38 mouse cellular contexts compared by ENCODE assay signal in genomic region chr5:107708124-107708797, GRCm38 (mm10). TPM values are rescaled to one million over a fixed set of nuclear protein-coding genes. Genes with fewer than 3 reads are reported as not detected.
A peak's percentile ranks its signal among the peaks of the same experiment; 100 is the strongest.
DNase-seq lines count a peak whose midpoint lies in the region; ATAC-seq and TF ChIP-seq lines count a peak whose summit lies in the region.
"Had no signal": no experiment of that assay in that cellular context is flagged by ENCODE, and none has a peak within 500 bp of the region (broad histone marks: within the 10 kb centered on the region; RNA-seq: fewer than 3 reads in every experiment).

No protein-coding gene starts in this region.

- H3K4me2 ChIP-seq in hindbrain, embryonic 12.5 days (replicated peaks): no peak overlapping the region
- H3K4me2 ChIP-seq: forebrain, embryonic 15.5 days; heart, embryonic 15.5 days; hindbrain, embryonic 13.5 days; kidney, embryonic 15.5 days; limb, embryonic 13.5 days; liver, embryonic 11.5 days; lung, embryonic 15.5 days; midbrain, embryonic 11.5 days had no signal

- no peaks in the 10 kb centered on the region for H3K9me3 ChIP-seq in MEL (replicated peaks; ENCODE audit: insufficient read depth, low read length)
- H3K9me3 ChIP-seq in hindbrain, embryonic 12.5 days (replicated peaks): no peaks in the 10 kb centered on the region
- H3K9me3 ChIP-seq: forebrain, embryonic 15.5 days; heart, embryonic 10.5 days; heart, embryonic 15.5 days; hindbrain, embryonic 13.5 days; kidney, embryonic 15.5 days; limb, embryonic 13.5 days; lung, embryonic 15.5 days had no signal

- peaks cover 0 to 6% of the 10 kb centered on the region in 2 experiments; a peak in 2 of 4 replicates for H3K36me3 ChIP-seq in MEL (ENCODE audit: control insufficient read depth in 1 of 2, insufficient read depth in 2 of 2, low read length in 2 of 2)
- no peaks in the 10 kb centered on the region for H3K36me3 ChIP-seq in hindbrain, embryonic 12.5 days
- H3K36me3 ChIP-seq: forebrain, embryonic 15.5 days; heart, embryonic 10.5 days; heart, embryonic 15.5 days; hindbrain, embryonic 13.5 days; kidney, embryonic 15.5 days; limb, embryonic 13.5 days; lung, embryonic 15.5 days had no signal

- peak; percentile 32 to 46; a peak in 3 of 4 replicates for TF ChIP-seq EP300 in MEL (IDR thresholded peaks at IDR 0.05; ENCODE audit: low read depth in 1 of 2, low read length in 2 of 2)

- no peaks in the 10 kb centered on the region; a peak in 1 of 4 replicates for H3K4me1 ChIP-seq in MEL (ENCODE audit: control insufficient read depth in 1 of 2, insufficient read depth in 2 of 2, low read length in 2 of 2)
- no peaks in the 10 kb centered on the region for H3K4me1 ChIP-seq in hindbrain, embryonic 12.5 days
- H3K4me1 ChIP-seq: forebrain, embryonic 15.5 days; heart, embryonic 10.5 days; heart, embryonic 15.5 days; hindbrain, embryonic 13.5 days; kidney, embryonic 15.5 days; limb, embryonic 13.5 days had no signal

- no peak for TF ChIP-seq CTCF in MEL (IDR thresholded peaks at IDR 0.05 in 2 of 3, conservative IDR thresholded peaks at IDR 0.05 in 1 of 3; ENCODE audit: control insufficient read depth in 1 of 3, insufficient read depth in 1 of 3, low read depth in 2 of 3, low read length in 3 of 3, poor library complexity in 1 of 3, severe bottlenecking in 1 of 3)

- no peaks in the 10 kb centered on the region for H3K79me2 ChIP-seq in MEL (ENCODE audit: control insufficient read depth, insufficient read depth, low read length, poor library complexity)

- WGBS in hindbrain, embryonic 12.5 days: 94% methylated on average over 8 of the region's 8 CpGs

- peak; percentile 51 to 58 for DNase-seq in B cell, adult 2 months
- peak; percentile 68 for DNase-seq in MEL (ENCODE audit: low read depth, low spot score)
- DNase-seq in spleen, adult 12 weeks (ENCODE audit: low spot score): no peak
- no peak for DNase-seq in lung, postnatal 36 days
- DNase-seq: adrenal gland, postnatal 14 days; cerebellum, adult 11-12 months; cerebellum, postnatal 10 days; kidney, adult 18-20 months; kidney, postnatal 36 days; retina, postnatal 1 day; right cerebral cortex, postnatal 25 days; spleen, adult 18-20 months; thymus, adult 18-20 months; thymus, postnatal 25 days had no signal

- H3K9ac ChIP-seq in MEL (ENCODE audit: control insufficient read depth, low read depth, low read length, poor library complexity, severe bottlenecking): no peak overlapping the region
- H3K9ac ChIP-seq in hindbrain, embryonic 12.5 days: no peak overlapping the region
- H3K9ac ChIP-seq: forebrain, embryonic 15.5 days; heart, embryonic 15.5 days; hindbrain, embryonic 13.5 days; kidney, embryonic 15.5 days; limb, embryonic 13.5 days; lung, embryonic 15.5 days had no signal

- H3K27me3 ChIP-seq in MEL (ENCODE audit: control insufficient read depth in 1 of 2, insufficient read depth in 2 of 2, low read length in 2 of 2): peaks cover 0 to 3% of the 10 kb centered on the region in 2 experiments; a peak in 2 of 4 replicates
- H3K27me3 ChIP-seq in hindbrain, embryonic 12.5 days: 0 out of 2 replicates have a peak, but pooled peaks cover 5% of the 10 kb centered on the region
- H3K27me3 ChIP-seq: forebrain, embryonic 15.5 days had no signal

- no peak for TF ChIP-seq RAD21 in MEL (IDR thresholded peaks at IDR 0.05; ENCODE audit: low read depth, low read length)

- no peak overlapping the region for H3K27ac ChIP-seq in MEL (ENCODE audit: control insufficient read depth, low read depth, low read length)
- H3K27ac ChIP-seq in hindbrain, embryonic 12.5 days: no peak overlapping the region
- H3K27ac ChIP-seq: forebrain, embryonic 15.5 days; heart, embryonic 10.5 days; heart, embryonic 15.5 days; hindbrain, embryonic 13.5 days; kidney, embryonic 15.5 days; limb, embryonic 13.5 days; lung, embryonic 15.5 days; macrophage; stomach, postnatal 0 days had no signal

- no peak overlapping the region for H3K4me3 ChIP-seq in MEL (ENCODE audit: control insufficient read depth in 1 of 2, insufficient read depth in 1 of 2, low read depth in 2 of 2, low read length in 2 of 2)
- H3K4me3 ChIP-seq in hindbrain, embryonic 12.5 days: no peak overlapping the region
- H3K4me3 ChIP-seq: forebrain, embryonic 15.5 days; heart, embryonic 10.5 days; heart, embryonic 15.5 days; hindbrain, embryonic 13.5 days; kidney, embryonic 15.5 days; limb, embryonic 13.5 days; lung, embryonic 15.5 days had no signal

- ATAC-seq in megakaryocyte, adult 5-6 weeks (ENCODE audit: poor library complexity, severe bottlenecking): peak; percentile 66
- 0 out of 2 replicates have a peak, but pooled peaks have one; percentile 13 for ATAC-seq in neutrophil, adult 5-6 weeks (ENCODE audit: extremely low read depth, insufficient number of reproducible peaks, low FRiP score, poor library complexity, severe bottlenecking)
- ATAC-seq in hindbrain, embryonic 12.5 days (ENCODE audit: low FRiP score): no peak
- ATAC-seq: forebrain, embryonic 15.5 days; midbrain, embryonic 16.5 days had no signal

- no peak for TF ChIP-seq POLR2A in MEL (IDR thresholded peaks at IDR 0.05; ENCODE audit: control insufficient read depth in 1 of 2, insufficient read depth in 1 of 2, low read depth in 1 of 2, low read length in 2 of 2, poor library complexity in 1 of 2)

TF ChIP-seq in MEL, 35 proteins besides CTCF, POLR2A, EP300 and RAD21:
- TF ChIP-seq TAL1 (IDR thresholded peaks at IDR 0.05; ENCODE audit: low read length) (no peak), POLR2AphosphoS2 (IDR thresholded peaks at IDR 0.05; ENCODE audit: low read length) (no peak), USF2 (IDR thresholded peaks at IDR 0.05; ENCODE audit: borderline replicate concordance in 1 of 2, insufficient read depth in 1 of 2, low read depth in 1 of 2, low read length in 2 of 2) (no peak), NELFE (IDR thresholded peaks at IDR 0.05; ENCODE audit: low read depth, low read length) (no peak), ZC3H11A (IDR thresholded peaks at IDR 0.05; ENCODE audit: low read depth, low read length) (no peak), MAX (IDR thresholded peaks at IDR 0.05; ENCODE audit: low read length) (no peak), USF1 (IDR thresholded peaks at IDR 0.05; ENCODE audit: low read depth, low read length) (peak; percentile 58; the same call in 1 of the 2 replicates), MAFK (IDR thresholded peaks at IDR 0.05; ENCODE audit: borderline replicate concordance, low read depth, low read length) (no peak), ZNF384 (IDR thresholded peaks at IDR 0.05; ENCODE audit: low read depth, low read length) (peak; percentile 63), GATA1 (IDR thresholded peaks at IDR 0.05; ENCODE audit: low read depth, low read length) (peak; percentile 49), MEF2A (IDR thresholded peaks at IDR 0.05; ENCODE audit: extremely low read depth, insufficient replicate concordance, low read depth, low read length, poor library complexity, severe bottlenecking) (no peak), RCOR1 (IDR thresholded peaks at IDR 0.05; ENCODE audit: low read depth, low read length) (peak; percentile 88), SIN3A (IDR thresholded peaks at IDR 0.05; ENCODE audit: low read length) (no peak)

RNA-seq across cellular contexts. Expression of gene Gfi1, which starts 17.6 kb away (rescaled TPM):
- total RNA-seq in MEL (2012; rRNA removed): not detected in 2 replicates
- polyA plus RNA-seq in MEL (2012; ENCODE audit: insufficient read depth in 1 of 2, insufficient read length in 2 of 2, low read depth in 1 of 2, low replicate concordance in 2 of 2, missing spikeins in 1 of 2): under 1 TPM in 1 of 2 experiments, not detected in 1; 0.04 TPM
- total RNA-seq in megakaryocyte, adult 5-6 weeks (2015): 1.0 and 3.6 TPM in 2 replicates
- total RNA-seq in megakaryocyte, adult 5-6 weeks (2017): 2.2 and 3.7 TPM in 2 replicates
- total RNA-seq in neutrophil, adult 5-6 weeks (2017): 0.98 and 1.9 TPM in 2 replicates
- polyA plus RNA-seq in hindbrain, embryonic 12.5 days (2016; fragmentation: Nextera tagmentation; extraction: Ambion mirVana): 0.23 TPM in 1 of 2 replicates, not detected in the other
- total RNA-seq: gastrocnemius, adult 8-10 months; heart, postnatal 25 days; layer of hippocampus, adult 8-10 months; layer of hippocampus, postnatal 25 days; left cerebral cortex, adult 8-10 months; left cerebral cortex, postnatal 36 days had no signal
- polyA plus RNA-seq: cortical plate, adult 2 months; embryonic facial prominence, embryonic 11.5 days; forebrain, embryonic 15.5 days; heart, embryonic 10.5 days; hindbrain, embryonic 13.5 days; kidney, embryonic 15.5 days; midbrain, embryonic 11.5 days; midbrain, embryonic 16.5 days; neural tube, embryonic 14.5 days had no signal

Comparison
In these comparisons a context has a peak if more than half of its experiments do, and no peak if none do; other contexts are left out.
1. DNase-seq: peak in B cell, adult 2 months (2 of 2) and MEL (single experiment); none in spleen, adult 12 weeks (single experiment) and lung, postnatal 36 days (single experiment).